Mouse (Mus musculus): ENCODE data around the gene Fbxo21.

GRCm38 (mm10) chr5:117953893-117954292 is 22.6 kb upstream of the Fbxo21 start:
- TF ChIP-seq POLR2A (IDR thresholded peaks at IDR 0.05; ENCODE audit: low read depth, low read length), result no peak
- no peak for TF ChIP-seq CTCF (IDR thresholded peaks at IDR 0.05; ENCODE audit: extremely low read depth, insufficient read depth, insufficient read length, insufficient replicate concordance)

Measured in spleen, adult 2 months (tissue).